Mouse (Mus musculus) MEL (cell line): Measurements from ENCODE around the gene Zeb2. TPM values are rescaled to one million over a fixed set of nuclear protein-coding genes. Genes with fewer than 3 reads are reported as not detected.

Experiments used
- DNase-seq: peaks from one replicate; pipeline ENCODE4 v3.0.0; 2011; ENCODE audit warnings: low read depth, low spot score
- H3K27ac ChIP-seq: 2 replicates; pipeline ENCODE4 v1.5.1; 2012; ENCODE audit warnings: low read depth, mild to moderate bottlenecking, control low read depth, low read length, moderate library complexity; ENCODE audit not compliant: control insufficient read depth
- H3K27me3 ChIP-seq, 2 experiments: fragments of 150-350 bp in 1 of 2; sonication (generic) in 1 of 2; 2 replicates each; pipeline ENCODE4 v1.6.1; 2012; ENCODE audit warnings: low read length in 2 of 2, mild to moderate bottlenecking in 2 of 2, improper control_type of control experiment in 1 of 2, moderate library complexity in 1 of 2; ENCODE audit not compliant: insufficient read depth in 2 of 2, control insufficient read depth in 1 of 2
- H3K36me3 ChIP-seq, 2 experiments: 2 replicates each; pipeline ENCODE4 v1.6.1; 2012 to 2014; ENCODE audit warnings: low read length in 2 of 2, improper control_type of control experiment in 1 of 2, inconsistent platforms in 1 of 2, mild to moderate bottlenecking in 1 of 2; ENCODE audit not compliant: insufficient read depth in 2 of 2, control insufficient read depth in 1 of 2
- H3K4me1 ChIP-seq, 2 experiments: fragments of 150-350 bp in 1 of 2; sonication (generic) in 1 of 2; 2 replicates each; pipeline ENCODE4 v1.6.1; 2012; ENCODE audit warnings: low read length in 2 of 2, improper control_type of control experiment in 1 of 2, mild to moderate bottlenecking in 1 of 2; ENCODE audit not compliant: insufficient read depth in 2 of 2, control insufficient read depth in 1 of 2
- H3K4me3 ChIP-seq, 2 experiments: fragments of 150-350 bp in 1 of 2; sonication (generic) in 1 of 2; 2 replicates each; pipeline ENCODE4 v1.5.1; 2012; ENCODE audit warnings: low read depth in 2 of 2, low read length in 2 of 2, mild to moderate bottlenecking in 2 of 2, moderate library complexity in 2 of 2, control low read depth in 1 of 2, improper control_type of control experiment in 1 of 2; ENCODE audit not compliant: control insufficient read depth in 1 of 2, insufficient read depth in 1 of 2
- H3K79me2 ChIP-seq: 2 replicates; pipeline ENCODE4 v1.6.1; 2012; ENCODE audit warnings: mild to moderate bottlenecking, low read length, moderate library complexity; ENCODE audit not compliant: control insufficient read depth, poor library complexity, insufficient read depth
- H3K9ac ChIP-seq: 2 replicates; pipeline ENCODE4 v1.6.1; 2012; ENCODE audit warnings: low read depth, mild to moderate bottlenecking, control low read depth, low read length, moderate library complexity; ENCODE audit not compliant: control insufficient read depth, poor library complexity, severe bottlenecking
- H3K9me3 ChIP-seq: fragments of 150-350 bp; sonication (generic); replicated peaks from 2 replicates; pipeline ENCODE4 v1.6.1; 2012; ENCODE audit warnings: mild to moderate bottlenecking, low read length, improper control_type of control experiment, moderate library complexity; ENCODE audit not compliant: insufficient read depth
- BHLHE40 ChIP-seq: IDR thresholded peaks from 2 replicates; pipeline ENCODE4 v1.6.1; 2012; ENCODE audit warnings: low read depth, mild to moderate bottlenecking, inconsistent platforms, low read length, improper control_type of control experiment, borderline replicate concordance
- CHD1 ChIP-seq: IDR thresholded peaks from 2 replicates; pipeline ENCODE4 v1.6.1; 2012; ENCODE audit warnings: low read depth, mild to moderate bottlenecking, inconsistent platforms, low read length, improper control_type of control experiment
- ELF1 ChIP-seq: IDR thresholded peaks from 2 replicates; pipeline ENCODE4 v1.6.1; 2014; ENCODE audit warnings: low read depth, mild to moderate bottlenecking, inconsistent platforms, low read length, improper control_type of control experiment, moderate library complexity
- GATA1 ChIP-seq: IDR thresholded peaks from 2 replicates; pipeline ENCODE4 v1.6.1; 2011; ENCODE audit warnings: low read depth, low read length, improper control_type of control experiment
- JUND ChIP-seq: IDR thresholded peaks from 2 replicates; pipeline ENCODE4 v1.6.1; 2011; ENCODE audit warnings: low read depth, mild to moderate bottlenecking, improper control_type of control experiment, low read length
- KAT2A ChIP-seq: conservative IDR thresholded peaks from 2 replicates; pipeline ENCODE4 v1.6.1; 2012; ENCODE audit warnings: low read depth, low read length, improper control_type of control experiment, inconsistent platforms
- NELFE ChIP-seq: IDR thresholded peaks from 2 replicates; pipeline ENCODE4 v1.6.1; 2011; ENCODE audit warnings: low read depth, low read length, improper control_type of control experiment
- NRF1 ChIP-seq: IDR thresholded peaks from 2 replicates; pipeline ENCODE4 v1.6.1; 2014; ENCODE audit warnings: low read depth, mild to moderate bottlenecking, inconsistent platforms, low read length, improper control_type of control experiment, moderate library complexity; ENCODE audit not compliant: poor library complexity, insufficient read depth, severe bottlenecking
- POLR2A ChIP-seq, 2 experiments: IDR thresholded peaks; 2 replicates each; pipeline ENCODE4 v1.6.1; 2011 to 2012; ENCODE audit warnings: low read length in 2 of 2, mild to moderate bottlenecking in 2 of 2, control low read depth in 1 of 2, improper control_type of control experiment in 1 of 2, low read depth in 1 of 2, moderate library complexity in 1 of 2; ENCODE audit not compliant: control insufficient read depth in 1 of 2, insufficient read depth in 1 of 2, poor library complexity in 1 of 2
- POLR2AphosphoS2 ChIP-seq: IDR thresholded peaks from 2 replicates; pipeline ENCODE4 v1.6.1; 2011; ENCODE audit warnings: low read length, improper control_type of control experiment
- RAD21 ChIP-seq: IDR thresholded peaks from 2 replicates; pipeline ENCODE4 v1.6.1; 2011; ENCODE audit warnings: mild to moderate bottlenecking, low read depth, low read length, improper control_type of control experiment
- RCOR1 ChIP-seq: IDR thresholded peaks from 2 replicates; pipeline ENCODE4 v1.6.1; 2012; ENCODE audit warnings: low read depth, mild to moderate bottlenecking, inconsistent platforms, low read length, improper control_type of control experiment
- SMC3 ChIP-seq: IDR thresholded peaks from 2 replicates; pipeline ENCODE4 v1.6.1; 2011; ENCODE audit warnings: low read depth, low read length, improper control_type of control experiment
- TAL1 ChIP-seq: IDR thresholded peaks from 2 replicates; pipeline ENCODE4 v1.6.1; 2012; ENCODE audit warnings: mild to moderate bottlenecking, inconsistent platforms, low read length, moderate library complexity, mixed read lengths
- UBTF ChIP-seq: IDR thresholded peaks from 2 replicates; pipeline ENCODE4 v1.6.1; 2012; ENCODE audit warnings: low read depth, mild to moderate bottlenecking, inconsistent platforms, low read length, improper control_type of control experiment, moderate library complexity, borderline replicate concordance; ENCODE audit not compliant: insufficient read depth
- USF2 ChIP-seq, 2 experiments: IDR thresholded peaks; 2 replicates each; pipeline ENCODE4 v1.6.1; 2011 to 2012; ENCODE audit warnings: improper control_type of control experiment in 2 of 2, low read length in 2 of 2, borderline replicate concordance in 1 of 2, inconsistent platforms in 1 of 2, low read depth in 1 of 2, mild to moderate bottlenecking in 1 of 2; ENCODE audit not compliant: insufficient read depth in 1 of 2
- ZC3H11A ChIP-seq: IDR thresholded peaks from 2 replicates; pipeline ENCODE4 v1.6.1; 2012; ENCODE audit warnings: low read depth, mild to moderate bottlenecking, inconsistent platforms, low read length, improper control_type of control experiment
- polyA plus RNA-seq, 2 experiments: library from polyadenylated mRNA; stranded (reverse) in 1 of 2; unstranded in 1 of 2; fragments of >175 nt in 1 of 2; fragments of >200 nt in 1 of 2; gene quantifications; 2 replicates each; pipeline versions ENCODE4 v1.2.1 to v1.2.4; 2012; ENCODE audit warnings: low replicate concordance in 2 of 2, low read depth in 1 of 2; ENCODE audit not compliant: insufficient read length in 2 of 2, insufficient read depth in 1 of 2, missing spikeins in 1 of 2
- total RNA-seq: library from RNA; depleted of rRNA; stranded (reverse); fragments of 300-350 nt; gene quantifications from 2 replicates; pipeline ENCODE4 v1.2.3, GENCODE M21; 2012

Gene Zeb2
- total and polyA plus RNA-seq, 3 experiments, result 12.8 to 12.9 TPM; not detected in 1

DNA sequence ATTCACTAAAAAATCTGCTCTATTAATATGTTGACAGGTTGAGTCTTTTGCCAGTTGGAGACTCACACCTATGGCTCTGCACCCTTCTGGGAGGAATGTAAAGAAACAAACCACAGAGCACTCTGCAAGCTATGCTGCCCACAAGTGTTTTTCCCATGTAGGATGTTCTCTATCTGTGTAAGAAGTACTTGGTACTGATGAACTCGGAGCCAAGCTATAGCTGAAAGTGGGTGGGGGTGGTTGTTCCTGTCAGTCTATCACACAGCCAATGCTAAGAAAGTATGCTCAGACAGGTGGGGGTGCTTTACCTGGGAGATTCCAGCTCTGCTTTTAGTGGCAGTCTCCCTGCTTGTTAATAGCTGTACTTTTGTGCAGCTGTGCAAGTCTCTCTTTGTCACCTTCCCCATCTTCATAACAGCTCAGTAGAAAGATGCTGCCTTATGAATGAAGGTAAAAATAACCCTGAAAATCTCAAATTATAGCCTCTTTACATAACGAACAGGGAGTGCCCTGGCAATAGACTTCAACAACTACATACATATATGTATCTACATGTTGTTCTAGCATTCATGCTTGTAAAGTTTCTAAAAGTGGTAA is 22.7 kb downstream of the Zeb2 start:
- no peaks in the 10 kb centered on the region for H3K9me3 ChIP-seq
- no peak overlapping the region for H3K9ac ChIP-seq
- TF ChIP-seq BHLHE40 (no peak), NRF1 (no peak), TAL1 (no peak), KAT2A (no peak), CHD1 (no peak), JUND (no peak), USF2 (IDR thresholded peaks at IDR 0.05; ENCODE audit: borderline replicate concordance in 1 of 2, insufficient read depth in 1 of 2, low read depth in 1 of 2, low read length in 2 of 2) (no peak), GATA1 (no peak), POLR2AphosphoS2 (no peak), ELF1 (no peak), ZC3H11A (no peak), RAD21 (no peak), POLR2A (IDR thresholded peaks at IDR 0.05; ENCODE audit: control insufficient read depth in 1 of 2, insufficient read depth in 1 of 2, low read depth in 1 of 2, low read length in 2 of 2, poor library complexity in 1 of 2) (no peak), UBTF (no peak), RCOR1 (no peak), SMC3 (no peak)
- H3K27me3 ChIP-seq, result no peaks in the 10 kb centered on the region
- no peak overlapping the region for H3K27ac ChIP-seq
- peaks cover 6% of the 10 kb centered on the region for H3K79me2 ChIP-seq
- no peak for DNase-seq
- peaks cover 14% of the 10 kb centered on the region in 2 experiments for H3K36me3 ChIP-seq
- H3K4me3 ChIP-seq, result no peak overlapping the region
- H3K4me1 ChIP-seq, result peaks cover 0 to 2% of the 10 kb centered on the region in 2 experiments; a peak in 2 of 4 replicates

DNA sequence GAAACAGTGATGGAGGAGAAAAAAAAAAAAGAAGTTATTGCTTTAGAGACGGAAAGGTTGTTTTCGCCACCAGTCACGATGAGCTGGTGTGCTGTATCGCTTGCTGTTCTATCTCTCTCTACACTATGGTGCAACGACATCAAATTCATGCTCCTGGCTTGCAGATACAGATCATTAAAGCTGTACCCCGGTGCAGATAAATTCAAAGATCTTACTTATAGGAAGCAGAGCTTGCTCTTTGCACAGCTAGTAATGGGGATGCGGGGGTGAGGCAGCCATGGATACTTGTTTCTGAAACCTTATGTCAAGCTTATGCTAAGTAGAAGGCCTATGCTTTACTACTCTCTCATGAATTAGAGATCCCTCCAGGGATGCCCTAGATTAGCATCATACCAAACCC is 23.7 kb downstream of the Zeb2 start:
- no peak for DNase-seq

More for the DNA sequence above, 23.7 kb downstream of the Zeb2 start:
- Histone ChIP-seq H3K36me3 (peaks cover 6 to 14% of the 10 kb centered on the region in 2 experiments; a peak in 3 of 4 replicates), H3K79me2 (peaks cover 6% of the 10 kb centered on the region), H3K27ac (no peak overlapping the region), H3K9ac (no peak overlapping the region), H3K4me3 (no peak overlapping the region), H3K27me3 (no peaks in the 10 kb centered on the region), H3K4me1 (no peaks in the 10 kb centered on the region), H3K9me3 (no peaks in the 10 kb centered on the region)
- no peak for TF ChIP-seq POLR2AphosphoS2
- TF ChIP-seq NELFE, result no peak
